Mouse (Mus musculus) embryo, embryonic 11 days (tissue): ENCODE results near the gene Unc93b1.

Source experiments
- DNase-seq: peaks from one replicate; pipeline ENCODE4 v3.0.0-alpha.2; 2015

Unc93b1 gene

DNA sequence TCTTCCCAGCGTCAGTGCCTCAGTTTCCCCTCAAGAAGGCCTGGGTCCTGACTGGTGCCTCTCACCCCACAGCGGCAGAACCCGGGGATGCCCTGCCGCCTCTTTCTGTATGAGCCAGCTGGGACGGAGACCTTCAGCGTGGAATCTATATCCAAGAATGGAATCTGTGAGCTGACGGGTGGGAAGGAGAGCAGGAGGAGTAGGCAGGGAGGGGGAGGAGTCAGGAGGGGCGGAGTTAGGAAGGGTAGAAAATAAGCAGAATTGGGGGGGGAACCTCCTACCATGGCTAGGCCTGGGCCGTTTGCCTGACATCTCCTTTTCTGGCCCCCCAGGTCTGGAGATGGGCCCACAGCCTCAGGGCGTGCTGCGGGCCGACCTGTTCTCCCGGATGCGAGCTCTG, 53.1 kb downstream of the Unc93b1 start:
- DNase-seq, result no peak

DNA sequence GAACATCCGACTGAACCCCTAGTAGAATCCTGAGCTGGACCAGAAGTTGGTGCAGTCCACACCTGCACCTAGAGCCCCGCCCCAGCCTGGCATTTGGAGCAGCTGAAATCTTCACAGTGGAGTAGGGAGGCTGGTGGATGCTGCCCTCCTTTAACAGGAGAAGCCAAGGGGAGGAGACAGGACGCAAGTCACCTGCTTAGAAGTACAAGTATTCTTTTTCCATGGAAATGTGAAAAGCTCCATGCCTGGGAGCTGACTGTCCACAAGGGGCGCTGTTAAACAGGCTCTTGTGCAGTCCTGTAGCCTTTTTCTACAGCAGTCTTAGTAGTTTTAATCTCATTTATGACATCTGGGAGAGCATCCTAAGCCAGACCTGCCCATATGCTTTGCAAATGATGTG, 53.8 kb downstream of the Unc93b1 start:
- DNase-seq, result no peak

DNA sequence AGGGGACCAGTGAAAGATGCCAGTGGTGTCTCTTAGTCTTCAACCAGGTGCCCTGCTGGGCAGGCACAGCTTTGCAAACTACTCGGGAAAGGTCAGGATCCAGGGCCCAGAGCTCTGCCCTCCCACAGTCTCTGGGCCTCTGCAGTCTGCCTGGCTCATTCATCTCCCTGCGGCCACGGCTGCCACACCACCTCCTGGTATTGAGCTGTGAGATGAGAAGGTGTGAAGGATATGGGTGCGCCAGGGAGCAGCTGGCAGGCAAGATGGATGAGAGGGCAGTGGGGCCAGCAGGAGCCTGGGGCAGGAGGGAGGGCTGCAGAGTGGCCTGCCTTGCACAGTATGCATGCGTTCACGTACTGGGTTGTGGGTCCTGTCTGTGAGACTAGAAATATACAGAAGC, 55.8 kb downstream of the Unc93b1 start:
- DNase-seq, result no peak

DNA sequence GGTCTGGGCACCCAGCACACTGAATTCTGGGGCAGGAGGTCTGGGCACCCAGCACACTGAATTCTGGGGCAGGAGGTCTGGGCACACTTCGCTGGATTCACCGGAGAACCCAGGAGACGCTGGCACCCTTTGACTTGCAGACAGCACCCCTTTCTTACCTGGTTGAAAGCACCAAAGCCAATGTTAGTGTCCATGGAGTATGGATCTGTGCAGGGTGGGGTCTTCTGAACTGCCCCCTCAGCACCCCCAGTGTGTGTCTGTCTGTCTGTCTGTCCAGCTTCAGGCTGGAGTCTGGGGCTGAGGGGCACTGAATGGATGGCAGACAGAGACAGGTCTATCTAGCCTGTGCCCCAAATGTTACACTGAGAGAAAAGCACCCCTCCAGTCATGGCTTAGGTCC, 56.6 kb downstream of the Unc93b1 start:
- DNase-seq, result no peak

DNA sequence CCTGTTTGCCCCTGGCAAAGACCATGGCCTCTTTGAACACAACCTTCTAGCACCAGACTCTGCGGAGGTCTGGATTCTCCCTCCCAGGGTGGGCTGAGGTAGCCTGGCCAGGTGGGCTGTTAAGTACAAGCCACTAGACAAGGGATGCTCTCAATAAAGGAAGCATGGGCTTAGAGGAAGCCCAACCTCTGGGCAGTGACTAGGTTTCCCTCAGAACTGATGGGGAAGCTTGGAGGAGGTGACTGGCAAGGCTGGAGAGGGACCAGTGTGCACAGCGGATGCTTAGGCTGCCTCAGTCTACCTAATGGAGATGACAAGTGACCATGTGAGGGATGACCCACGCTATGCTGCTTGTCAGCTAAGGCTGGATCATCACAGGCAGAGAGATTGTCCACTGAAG, 57.0 kb downstream of the Unc93b1 start:
- no peak for DNase-seq

DNA sequence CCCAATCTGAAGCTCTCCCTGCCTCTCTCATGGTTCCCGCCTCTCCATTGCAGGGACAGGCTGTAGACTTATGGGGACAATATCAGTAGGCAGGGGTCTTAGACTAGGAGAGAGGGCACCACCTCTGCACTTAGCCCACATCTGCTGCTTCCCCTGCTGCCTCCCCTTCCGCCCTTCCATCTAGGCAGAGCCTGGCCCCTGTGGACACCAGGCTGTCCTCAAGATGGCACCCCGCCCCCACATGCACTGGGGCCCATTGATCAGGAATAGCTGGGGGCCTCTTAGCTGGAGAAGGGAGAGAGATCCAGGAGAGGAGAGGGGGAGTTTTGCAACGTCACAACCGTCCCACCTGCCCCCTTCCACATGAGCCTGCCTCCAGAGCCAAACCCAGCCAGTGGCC, 57.4 kb downstream of the Unc93b1 start, which contains the start of gene Tbx10:
Tbx10 (plus strand) TSS at position 337 of the 400 bp plus-strand sequence.
- no peak for DNase-seq

DNA sequence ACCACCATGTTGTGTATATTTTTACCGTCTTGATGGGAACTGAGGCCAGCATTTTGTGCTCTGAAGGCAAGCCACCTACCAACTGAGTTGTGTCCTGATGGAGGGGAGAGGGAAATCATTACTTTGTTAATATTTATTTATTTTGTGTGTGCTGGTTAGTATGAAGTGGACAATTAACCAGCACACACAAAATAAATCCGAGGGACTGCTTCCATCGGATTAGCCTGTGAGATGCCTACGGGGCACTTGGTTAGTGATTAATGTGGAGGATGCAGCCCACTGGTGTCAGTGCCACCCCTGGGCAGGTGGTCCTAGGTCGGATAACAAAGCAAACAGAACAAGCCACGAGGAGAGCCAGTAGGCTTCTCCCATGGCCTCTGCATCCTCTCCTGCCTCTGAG, 59.9 kb downstream of the Unc93b1 start:
- no peak for DNase-seq

DNA sequence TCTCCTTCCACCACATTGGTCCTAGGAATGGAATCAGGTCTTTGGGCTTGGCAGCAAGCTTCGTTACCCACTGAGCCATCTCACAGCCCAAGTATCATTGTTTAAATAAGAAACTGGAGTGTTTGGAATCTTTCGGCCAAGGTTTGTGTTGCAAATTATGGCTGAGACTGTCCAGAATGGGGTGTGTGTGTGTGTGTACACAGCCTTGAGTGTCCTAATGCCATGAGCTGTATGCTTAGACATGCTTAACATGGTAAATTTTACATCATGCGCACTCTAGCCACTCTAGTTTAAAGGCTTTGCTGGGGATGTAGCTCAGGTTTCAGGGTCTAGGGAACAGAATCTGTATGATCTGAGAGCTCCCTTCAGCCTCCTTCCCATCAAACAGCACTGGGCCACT, 60.5 kb downstream of the Unc93b1 start:
- DNase-seq, result no peak

DNA sequence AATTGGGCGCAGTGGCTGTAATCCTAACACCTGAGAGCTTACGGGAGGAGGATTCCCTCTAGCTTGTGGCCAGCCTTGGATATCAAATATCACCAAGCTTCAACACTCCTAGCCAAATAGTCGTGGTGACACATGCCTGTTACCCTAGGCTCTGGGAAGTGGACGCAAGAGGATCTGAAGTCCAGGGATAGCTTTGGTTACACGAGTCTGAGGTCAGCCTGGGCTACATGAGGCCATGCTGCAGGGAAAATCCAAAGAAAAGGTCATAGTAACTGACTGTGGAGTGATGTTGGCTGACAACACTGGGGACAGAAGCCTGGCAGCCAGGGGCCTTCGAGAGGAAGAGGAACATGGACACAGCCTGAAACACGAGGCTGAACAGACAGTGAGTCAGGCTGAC, 61.1 kb downstream of the Unc93b1 start:
- DNase-seq, result no peak

DNA sequence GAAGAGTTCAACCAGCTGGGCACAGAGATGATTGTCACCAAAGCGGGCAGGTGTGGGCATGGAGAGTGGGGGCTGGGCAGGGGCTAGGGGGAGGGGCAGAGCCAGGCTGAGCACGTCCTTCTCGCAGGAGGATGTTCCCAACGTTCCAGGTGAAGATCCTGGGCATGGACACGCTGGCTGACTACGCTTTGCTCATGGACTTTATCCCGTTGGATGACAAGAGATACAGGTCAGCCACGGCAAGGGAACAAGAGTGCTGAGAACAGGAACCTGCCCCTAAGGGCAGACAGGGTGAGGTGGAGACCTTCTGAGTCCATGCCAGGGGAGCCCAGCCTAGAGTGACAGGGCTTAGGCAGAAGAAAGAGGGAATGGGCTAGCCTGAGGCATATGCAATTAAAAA, 61.8 kb downstream of the Unc93b1 start:
- DNase-seq, result no peak

DNA sequence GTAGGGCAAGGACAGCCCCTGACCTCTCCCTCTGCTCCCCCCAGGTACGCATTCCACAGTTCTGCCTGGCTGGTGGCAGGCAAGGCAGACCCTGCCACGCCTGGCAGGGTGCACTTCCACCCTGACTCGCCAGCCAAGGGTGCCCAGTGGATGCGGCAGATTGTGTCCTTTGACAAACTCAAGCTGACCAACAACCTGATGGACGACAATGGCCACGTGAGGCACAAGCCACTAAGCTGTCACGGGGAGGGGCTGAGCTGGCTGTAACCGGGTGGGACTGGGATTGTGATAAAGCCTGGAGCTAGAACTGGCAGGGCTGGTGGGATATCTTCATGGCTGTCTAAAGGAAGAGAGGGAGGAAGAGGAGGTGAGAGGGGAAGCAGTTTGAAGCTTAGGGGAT, 62.2 kb downstream of the Unc93b1 start:
- no peak for DNase-seq

DNA sequence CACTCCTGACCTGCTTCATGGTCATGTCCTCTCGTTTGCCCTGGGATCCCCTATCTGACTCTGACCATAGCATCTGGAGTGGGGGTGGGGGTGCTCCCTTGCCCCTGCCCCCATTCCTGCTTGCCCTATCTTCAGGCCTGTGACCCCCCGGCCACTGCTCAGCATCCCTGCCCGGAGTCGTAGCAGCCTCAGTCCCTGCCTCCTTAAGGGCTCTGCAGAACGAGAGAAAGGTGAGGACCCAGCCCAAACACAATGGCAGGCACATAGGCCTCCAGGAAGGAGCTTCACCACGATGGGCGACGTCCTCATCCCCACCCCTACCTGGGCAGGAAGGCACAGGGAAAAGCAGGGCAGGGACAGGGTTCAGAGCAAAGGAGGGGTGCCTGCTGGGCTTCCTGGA, 63.3 kb downstream of the Unc93b1 start:
- DNase-seq, result no peak
